Mouse (Mus musculus) embryo, embryonic 9.5 days (tissue): ENCODE measurements around the gene Plk3.
"Not testable (repeated sequence)": the region's sequence is repeated elsewhere in the genome, so short reads cannot be mapped to it uniquely, and the experiment has no call there.

ENCODE experiments used
- DNase-seq: peaks from one replicate; pipeline ENCODE4 v3.0.0-alpha.2; 2017; ENCODE audit errors: extremely low spot score

Plk3 gene

DNA sequence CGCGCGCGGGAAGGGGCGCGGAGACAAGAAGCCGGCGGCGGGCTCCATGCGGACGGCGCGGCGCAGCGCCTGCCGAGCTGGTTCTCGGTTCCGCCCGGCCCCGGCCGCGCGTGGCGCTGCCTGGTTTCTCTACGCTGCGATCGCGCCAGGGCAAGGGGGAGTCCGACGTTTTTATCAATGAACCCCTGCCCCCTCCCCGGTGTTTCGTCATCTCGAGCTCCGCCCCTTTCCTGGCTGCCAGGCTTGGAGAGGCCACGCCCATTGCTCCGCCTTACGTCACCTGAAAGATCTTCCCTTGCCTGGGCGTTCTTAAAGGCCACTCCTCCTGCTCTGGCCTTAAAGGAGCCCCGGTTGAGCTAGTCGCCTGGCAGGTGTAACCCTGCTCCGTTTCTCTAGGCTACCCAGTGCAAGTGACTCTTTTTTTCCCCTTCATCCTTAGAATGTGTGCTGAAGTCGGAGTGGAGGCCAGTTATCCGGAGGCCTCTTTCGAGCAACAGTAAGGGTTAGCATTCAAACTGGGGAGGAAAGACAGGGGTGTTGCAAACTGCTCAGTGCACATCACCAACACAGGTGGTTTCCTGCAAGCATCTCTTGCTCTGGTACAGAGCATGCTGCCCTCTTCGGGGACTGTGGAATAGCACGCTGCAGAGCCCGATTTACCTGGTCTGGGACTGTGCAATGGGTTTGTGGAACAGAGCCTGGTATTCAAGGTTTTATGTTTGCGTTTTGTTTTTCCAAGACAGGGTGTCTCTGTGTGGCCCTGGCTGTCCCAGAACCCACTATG is at the start of gene Plk3:
TSS of gene Plk3 (minus strand) at position 147 of the 784 bp plus-strand sequence.
- DNase-seq = peak; percentile 95

DNA sequence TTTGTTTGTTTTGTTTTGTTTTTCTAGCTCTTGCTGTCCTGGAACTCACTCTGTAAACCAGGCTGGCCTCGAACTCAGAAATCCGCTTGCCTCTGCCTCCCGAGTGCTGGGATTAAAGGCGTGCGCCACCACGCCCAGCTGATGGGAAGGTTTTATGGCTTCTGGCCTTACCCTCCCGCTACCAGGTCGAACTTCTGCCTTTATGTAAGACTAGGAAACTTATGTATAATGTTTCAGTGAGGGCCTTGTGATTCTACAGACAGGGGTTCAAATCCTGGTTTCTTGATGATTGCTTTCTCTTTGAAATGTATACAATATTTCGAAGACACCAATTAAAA is 49.0 kb upstream of the Plk3 start:
- DNase-seq = not testable (repeated sequence)

DNA sequence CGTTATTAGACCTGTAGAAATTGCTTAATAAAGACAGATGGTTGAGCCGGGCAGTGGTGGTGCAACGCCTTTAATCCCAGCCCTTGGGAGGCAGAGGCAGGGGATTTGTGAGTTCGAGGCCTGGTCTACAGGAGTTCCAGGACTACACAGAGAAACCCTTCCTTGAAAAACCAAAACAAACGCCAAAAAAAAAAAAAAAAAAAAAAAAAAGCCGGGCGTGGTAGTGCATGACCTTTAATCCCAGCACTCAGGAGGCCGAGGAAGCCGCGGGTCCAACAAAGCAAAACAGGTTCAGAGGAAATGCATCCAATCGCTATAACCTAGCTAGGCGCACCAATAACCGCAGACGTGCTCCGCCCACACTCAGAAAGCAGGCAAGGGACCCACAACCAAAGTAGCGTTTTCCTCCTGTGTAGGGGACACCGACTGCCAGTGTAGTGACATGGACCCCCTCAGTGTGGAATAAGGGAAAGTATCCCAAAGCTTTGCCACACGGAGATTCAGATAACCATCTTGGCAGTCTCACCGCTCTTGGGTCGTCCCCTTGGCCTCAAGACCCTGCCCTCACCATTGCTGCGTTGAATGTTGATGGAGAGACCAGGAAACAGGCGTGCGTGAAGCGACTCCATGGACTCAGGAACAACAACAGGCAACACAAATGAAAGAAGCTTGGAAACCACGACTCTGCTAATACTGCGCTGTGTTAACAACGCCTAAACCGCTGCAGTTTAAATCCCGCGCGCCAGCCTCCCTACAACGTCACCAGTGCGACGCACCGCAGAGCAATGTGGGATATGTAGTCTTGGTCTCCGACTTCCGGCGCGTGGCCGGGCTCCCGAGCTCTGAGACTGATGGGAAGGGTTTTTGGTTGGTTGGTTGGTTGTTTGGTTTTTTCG is 48.3 kb upstream of the Plk3 start, which contains the start of gene Kif2c:
TSS of gene Kif2c (minus strand) at position 777 of the 896 bp plus-strand sequence.
- peak; percentile 92 for DNase-seq

DNA sequence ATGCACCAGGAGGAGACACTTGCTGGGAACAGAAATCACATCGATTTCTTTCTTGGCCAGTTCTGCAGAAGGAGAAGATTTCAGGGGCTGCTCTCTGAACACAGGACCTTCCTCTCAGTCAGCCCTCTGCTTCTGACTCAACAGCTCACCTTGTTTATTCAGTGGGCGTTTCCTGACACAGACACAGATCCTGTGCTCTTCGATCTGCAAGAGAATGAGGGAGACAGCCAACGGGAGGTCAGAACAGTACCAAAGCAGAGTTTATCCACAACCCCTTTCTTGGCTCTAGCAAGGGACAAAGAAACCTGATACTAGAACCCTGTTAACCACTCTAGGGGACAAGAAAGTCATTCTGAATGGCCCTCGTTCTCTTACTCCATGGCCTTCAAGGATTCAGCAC is 36.2 kb upstream of the Plk3 start:
- DNase-seq = no peak

DNA sequence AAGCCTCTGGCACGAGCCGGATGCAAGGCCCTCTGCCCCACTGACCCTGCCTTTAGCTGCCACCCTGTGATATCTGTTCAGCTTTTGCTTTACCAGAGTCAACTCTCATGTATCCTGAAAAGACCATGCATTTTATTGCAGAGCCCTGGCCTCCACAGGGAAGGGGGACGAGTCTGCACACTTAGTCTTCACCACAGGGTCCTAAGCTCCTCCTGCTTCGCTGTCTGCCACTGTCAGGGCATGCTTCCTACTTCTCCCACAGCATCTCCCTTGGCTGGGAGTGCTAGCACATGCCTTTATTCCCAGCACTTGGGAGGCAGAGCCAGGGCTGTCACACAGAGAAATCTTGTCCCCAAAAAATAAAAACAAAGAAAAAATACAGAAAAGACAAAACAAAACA is 27.4 kb upstream of the Plk3 start:
- DNase-seq = no peak

DNA sequence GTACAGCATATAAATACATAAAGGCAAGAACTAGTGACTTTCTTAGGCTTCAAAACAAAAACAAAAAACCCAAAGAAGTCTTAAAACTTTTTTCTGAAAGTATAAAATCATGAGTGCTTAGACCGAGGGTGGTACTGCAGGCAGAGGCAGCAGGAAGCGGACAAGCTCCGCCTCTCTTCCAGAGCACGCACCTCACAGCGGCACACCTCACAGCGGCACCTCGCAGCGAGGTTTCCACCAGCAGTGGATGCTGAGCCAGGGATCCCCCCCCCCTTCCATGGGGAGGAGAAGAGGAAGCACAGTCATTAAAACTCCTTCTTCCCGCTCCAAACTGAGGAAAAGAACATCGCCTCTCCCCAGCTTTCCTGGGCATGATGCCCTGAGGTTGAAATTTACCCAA is 25.9 kb upstream of the Plk3 start:
- DNase-seq = no peak

DNA sequence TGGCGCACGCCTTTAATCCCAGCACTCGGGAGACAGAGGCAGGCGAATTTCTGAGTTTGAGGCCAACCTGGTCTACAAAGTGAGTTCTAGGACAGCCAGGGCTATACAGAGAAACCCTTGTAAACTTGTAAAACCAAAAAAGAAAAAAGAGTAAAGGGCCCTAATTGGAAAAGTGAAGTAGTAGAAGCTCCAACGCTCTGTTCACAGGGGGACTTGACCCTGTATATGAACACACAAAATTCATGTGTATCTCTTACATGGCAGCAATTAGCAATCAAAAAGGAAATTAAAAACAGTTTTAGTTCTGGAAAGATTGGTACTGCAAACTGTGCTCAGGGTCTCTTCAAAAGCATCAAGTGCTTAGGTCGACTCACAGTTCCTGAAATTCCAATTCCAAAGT is 22.6 kb upstream of the Plk3 start:
- no peak for DNase-seq

DNA sequence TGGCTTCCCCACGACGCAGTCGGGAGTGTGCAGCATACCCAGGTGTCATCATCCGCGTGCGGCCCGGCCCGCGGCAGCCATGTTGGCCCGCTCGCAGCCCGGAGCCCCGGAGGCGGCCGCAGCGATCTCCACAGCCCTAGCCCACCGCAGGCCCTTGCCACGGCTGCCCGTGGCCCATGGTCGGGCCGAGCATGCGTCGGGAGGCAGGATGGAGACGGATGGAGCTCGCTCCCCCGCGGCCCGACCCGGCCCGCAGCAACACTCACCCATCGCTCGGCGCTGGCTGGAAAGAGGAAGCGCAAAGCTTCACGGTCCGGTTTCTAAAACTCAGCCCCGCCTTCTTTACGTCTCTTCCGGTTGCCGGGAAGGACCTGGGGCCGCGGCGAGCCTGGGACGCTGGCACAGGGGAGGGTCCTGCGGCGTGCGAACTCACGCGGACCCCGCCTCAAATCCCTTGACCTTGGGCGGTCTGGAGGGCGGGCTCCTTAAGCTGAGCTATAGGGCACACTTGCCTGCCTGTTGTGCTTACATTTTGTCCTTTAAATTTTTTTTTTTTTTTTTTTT is 22.1 kb upstream of the Plk3 start, which contains the start of gene Rps8:
TSS of gene Rps8 (minus strand) at position 452 of the 564 bp plus-strand sequence.
- peak; percentile 92 for DNase-seq

DNA sequence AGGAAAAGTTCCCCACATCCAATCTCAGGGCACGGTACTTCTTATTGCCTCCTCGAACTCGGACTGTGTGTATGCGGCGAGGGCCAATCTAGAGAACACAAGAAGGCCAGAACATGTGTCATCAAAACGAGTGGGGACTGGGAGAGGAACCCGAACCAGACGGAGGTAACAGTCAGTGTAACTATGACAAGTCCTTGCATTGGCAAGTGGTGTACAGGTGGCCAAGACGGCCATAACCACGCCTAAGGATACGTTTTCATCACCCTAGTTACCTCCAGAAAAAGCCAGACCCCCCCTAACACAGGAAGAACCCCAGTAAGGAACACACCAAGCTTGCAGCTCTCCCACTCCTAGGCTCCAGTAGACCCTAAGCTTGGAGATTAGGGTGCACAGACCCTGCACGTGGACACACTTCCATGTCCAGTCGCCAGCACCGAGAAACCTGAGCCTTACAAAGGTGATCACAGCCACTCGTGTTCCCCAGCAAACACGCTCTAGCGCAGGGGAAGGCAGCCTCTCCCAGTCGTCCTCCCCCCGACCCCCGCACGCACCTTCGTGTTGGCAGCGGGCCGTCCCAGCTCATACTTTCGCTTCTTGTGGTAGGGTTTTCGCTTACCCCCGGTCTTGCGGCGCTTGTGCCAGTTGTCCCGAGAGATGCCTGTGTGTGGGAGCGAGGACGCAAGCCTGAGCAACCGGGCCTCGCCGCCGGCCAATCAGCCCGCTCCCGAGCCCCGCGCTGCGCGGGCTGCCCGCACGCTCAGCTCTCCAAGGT is 21.4 kb upstream of the Plk3 start:
- DNase-seq = no peak

DNA sequence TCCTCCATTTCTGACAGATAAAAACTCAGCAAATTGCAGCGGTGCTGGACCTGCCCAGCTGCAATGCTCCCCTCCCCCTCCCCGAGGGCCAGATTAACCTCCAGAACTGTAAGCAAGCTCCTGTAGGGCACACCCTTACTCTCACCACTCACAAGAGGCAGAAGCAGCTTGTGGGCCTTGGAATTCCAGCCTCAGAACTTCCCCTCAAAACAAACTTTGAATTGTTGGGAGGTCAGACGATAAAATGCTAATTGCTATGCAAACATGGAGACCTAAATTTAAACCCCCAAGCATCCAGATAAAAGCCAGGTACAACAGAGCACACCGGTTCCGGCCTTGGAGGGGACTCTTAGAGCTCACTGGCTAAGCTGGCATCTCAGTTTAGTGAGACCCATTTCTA is 19.0 kb upstream of the Plk3 start:
- no peak for DNase-seq

DNA sequence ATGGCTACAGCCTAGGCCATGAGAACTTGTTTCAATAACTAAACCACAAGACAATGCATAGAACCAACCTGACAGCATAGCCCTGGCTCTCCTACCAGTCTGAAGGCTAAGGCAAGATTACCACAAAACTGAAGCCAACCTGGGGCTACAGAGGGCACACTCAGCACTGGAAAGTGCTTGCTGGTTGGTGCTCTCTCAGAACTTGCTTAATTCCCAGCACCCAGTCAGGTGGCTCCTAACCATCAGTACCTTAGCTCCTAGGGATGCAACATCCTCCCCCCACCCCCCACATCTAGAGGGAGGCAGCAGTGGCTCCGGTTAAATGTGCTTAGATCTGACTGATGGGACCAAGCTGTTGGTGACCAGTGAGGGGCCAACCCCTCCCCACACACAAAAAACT is 17.7 kb upstream of the Plk3 start:
- DNase-seq = no peak

DNA sequence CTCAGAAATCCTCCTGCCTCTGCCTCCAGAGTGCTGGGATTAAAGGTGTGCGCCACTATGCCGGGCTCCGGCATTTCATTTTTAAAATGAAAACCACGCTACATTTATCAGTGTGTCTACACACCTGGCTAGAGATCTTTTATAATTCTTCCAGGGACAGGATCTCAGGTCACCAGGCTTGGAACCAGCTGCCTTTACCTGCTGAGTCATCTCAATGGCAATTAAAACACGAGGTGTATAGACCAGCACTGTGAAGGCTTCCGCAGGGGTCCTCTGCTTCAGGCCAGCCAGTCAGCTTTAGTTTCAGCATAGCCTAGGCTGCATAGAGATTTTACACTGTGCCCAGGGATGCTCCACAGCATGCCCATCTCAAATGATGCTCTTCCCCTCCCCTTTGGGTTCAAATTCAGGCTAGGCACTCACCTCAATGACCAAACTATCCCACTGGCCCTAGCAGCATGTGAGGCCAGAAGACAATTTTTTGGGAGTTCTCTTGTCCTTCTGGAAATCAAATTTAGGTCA is 16.5 kb upstream of the Plk3 start:
- DNase-seq = no peak

DNA sequence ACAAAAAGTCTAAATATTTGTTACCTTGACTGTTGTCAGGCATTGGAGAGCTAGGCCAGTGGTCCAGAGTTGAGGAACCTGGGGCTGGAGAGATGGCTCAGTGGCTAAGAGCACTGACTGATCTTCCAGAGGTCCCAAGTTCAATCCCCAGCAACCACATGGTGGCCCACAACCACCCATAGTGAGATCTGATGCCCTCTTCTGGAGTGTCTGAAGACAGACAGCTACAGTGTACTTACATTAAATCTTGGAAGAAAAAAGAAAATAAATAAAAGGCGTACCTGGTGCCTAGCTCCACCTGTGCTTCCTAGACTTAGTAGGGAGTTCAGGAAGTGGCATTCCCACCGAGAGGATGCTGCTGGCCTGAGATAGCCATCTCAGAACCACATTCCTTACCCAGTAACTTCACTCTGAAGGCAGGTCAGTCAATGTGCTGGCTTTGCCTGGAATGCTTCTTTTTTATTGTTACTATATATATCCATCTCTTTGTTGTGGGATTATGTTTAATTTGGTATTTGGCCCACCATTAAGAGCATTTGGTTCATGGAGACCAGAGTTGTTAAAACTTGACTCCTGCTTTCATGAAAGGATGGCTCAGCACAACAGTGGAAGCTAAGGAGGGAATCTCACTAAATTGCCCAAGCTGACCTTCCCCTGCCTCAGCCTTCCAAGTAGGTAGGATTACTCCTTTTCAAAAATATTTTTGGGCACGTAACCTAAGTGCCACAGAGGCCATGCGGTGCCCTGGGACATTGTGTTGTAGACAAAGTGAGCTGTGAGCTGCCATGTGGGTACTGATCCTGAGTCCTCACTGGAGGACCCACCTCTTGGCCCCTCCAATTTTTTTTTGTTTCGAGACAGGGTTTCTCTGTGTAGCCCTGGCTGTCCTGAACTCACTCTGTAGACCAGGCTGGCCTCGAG is 15.8 kb upstream of the Plk3 start:
- DNase-seq = no peak

DNA sequence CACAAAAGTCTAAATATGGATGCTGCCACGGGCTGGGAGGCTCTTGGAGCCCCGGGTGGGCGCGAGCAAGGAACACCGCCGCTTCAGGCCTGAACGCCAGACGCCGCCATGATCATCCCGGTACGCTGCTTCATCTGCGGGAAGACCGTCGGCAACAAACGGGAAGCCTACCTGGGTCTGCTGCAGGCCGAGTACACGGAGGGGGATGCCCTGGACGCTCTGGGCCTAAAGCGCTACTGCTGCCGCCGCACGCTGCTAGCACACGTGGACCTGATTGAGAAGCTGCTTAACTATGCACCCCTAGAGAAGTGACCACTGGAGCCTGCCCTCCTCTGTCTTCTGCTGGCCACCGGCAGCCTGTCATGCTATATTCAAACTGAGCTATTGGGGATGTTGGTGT is 15.1 kb upstream of the Plk3 start:
- DNase-seq = no peak

DNA sequence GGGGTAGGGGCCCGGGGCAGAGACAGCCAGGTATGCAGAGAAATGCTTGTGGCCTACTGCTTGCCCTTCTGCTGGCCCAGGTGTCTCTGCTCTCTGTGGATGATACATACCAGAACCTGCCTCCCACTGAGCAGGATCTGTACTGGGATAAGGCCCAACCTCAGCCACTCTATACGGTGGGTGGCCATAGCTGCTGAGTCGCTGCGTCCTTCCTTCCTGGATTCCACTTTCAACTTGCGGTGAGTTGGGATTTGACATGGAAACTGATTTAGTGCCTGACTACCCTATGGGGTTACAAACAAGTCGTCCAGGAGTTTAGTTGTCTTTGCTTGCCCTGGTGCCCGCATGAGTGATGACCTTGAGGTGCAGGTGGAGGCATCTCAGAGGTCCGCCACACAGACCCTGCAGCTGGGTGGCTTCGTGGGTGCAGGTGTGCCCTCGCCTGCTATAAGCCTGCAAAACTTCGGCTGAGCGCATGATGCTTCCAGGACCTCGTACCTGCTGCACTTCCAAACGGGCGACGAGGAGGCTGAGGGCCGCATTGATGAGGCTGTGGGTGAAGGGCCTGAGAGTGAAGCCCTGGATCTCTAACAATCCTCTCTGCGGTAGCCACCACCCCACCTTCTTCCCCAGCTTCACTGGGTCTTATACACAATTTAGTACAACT is 14.4 kb upstream of the Plk3 start:
- DNase-seq = no peak

DNA sequence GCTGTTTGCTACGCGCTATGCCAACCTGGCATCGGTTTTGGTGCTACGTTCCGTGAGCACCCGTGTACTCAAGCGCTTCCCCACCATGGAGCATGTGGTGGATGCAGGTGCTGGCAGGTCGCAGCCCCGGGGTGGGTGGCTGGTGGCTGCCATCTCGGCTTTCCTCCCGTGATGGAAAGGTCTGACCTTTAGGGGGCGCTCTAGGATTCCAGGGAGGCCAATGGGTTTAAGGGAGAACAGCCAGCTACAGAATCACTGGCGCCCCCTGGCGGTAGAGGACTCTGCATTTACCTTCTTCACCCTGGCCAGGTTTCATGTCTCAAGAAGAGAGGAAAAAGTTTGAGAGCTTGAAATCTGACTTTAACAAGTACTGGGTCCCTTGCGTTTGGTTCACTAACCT is 12.4 kb upstream of the Plk3 start:
- DNase-seq = peak; percentile 84

DNA sequence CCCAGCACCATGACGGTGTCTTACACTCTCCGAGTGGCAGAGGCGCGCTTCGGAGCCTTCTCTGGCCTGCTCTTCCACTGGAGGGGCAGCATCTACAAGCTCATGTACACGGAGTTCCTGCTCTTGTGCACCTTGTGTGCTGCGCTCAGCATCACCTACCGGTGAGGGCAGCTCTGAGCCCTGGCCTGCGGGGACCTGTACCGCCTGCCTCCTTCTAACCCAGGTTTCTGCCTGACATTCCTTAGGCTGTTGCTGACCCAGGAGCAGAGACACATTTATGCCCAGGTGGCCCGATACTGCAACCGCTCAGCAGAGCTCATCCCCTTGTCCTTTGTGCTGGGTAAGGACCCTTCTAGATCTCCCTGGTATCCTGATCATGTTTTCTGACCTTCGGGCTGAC is 11.5 kb upstream of the Plk3 start:
- DNase-seq = no peak

DNA sequence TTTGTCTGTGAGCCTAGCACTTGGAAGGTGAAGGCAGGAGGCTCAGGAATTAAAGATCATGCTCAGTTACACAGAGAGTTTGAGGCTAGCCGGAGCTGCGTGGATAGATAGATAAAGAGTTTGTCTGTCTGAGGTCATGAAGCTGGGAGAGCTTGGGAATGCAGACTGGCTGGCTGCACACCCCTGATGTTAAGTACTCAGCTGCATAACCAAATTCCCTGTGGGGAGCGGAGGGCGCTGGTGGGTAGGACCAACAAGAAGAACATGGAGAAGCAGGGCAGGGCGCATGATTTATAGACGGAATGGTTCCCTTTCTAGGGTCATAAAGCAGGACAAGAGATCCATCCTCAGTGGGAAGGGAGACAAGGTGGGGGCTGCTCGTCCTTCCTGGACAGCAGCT is 9.3 kb upstream of the Plk3 start:
- no peak for DNase-seq

DNA sequence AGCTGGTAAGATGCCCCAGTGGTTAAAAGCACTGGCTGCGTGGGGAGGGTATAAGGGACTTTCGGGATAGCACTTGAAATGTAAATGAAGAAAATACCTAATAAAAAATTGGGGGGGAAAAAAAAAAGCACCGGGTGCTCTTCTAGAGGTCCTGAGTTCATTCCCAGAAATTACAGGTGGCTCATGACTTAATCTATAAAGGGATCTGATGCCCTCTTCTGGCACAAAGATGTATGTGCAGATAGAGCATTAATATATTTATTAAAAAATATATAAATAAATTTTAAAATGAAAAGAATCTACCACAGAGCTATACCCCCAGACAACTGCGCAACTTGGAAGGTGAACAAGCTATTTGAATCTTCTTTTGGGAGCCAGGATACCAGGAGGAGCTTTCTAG is 6.8 kb upstream of the Plk3 start:
- no peak for DNase-seq

DNA sequence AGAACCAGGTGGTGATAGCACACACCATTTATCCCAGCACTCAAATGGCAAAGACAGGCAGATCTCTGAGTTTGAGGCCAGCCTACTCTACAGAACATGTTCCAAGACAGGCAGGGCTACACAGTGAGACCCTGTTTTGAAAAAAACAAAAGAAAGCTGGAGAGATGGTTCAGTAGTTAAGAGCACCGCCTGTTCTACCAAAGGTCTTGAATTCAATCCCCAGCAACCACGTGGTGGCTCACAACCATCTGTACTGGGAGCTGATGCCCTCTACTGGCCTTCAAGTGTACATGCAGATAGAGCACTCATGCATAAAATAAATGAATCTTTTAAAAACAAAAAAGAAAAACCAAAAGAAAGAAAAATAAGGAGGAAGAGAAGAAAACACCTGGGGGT is 5.5 kb upstream of the Plk3 start:
- DNase-seq = no peak
